Mouse (Mus musculus) hindbrain, embryonic 14.5 days (tissue): ENCODE measurements at regions not wholly inside any gene's neighbourhood (a gene's known extent, or its start where the extent isn't known, plus 50 kb on each side); places are given as distances from the start of the nearest gene placed in this dataset.
A peak's percentile ranks its signal among the peaks of the same experiment; 100 is the strongest.

ENCODE experiments used
- ATAC-seq: fragments of 200-750 bp; cut with Nextera tagmentation; 2 replicates; pipeline ENCODE4 v1.8.0; 2017; ENCODE audit warnings: moderate number of reproducible peaks, mild to moderate bottlenecking, moderate TSS enrichment, moderate library complexity; ENCODE audit not compliant: low FRiP score
- DNase-seq: peaks from one replicate; pipeline ENCODE4 v3.0.0-alpha.2; 2015; ENCODE audit warnings: low spot score
- H3K27ac ChIP-seq: fragments of 300-500 bp; sonication (generic); 2 replicates; pipeline ENCODE4 v1.5.1; 2014; ENCODE audit warnings: mild to moderate bottlenecking, moderate library complexity
- H3K27me3 ChIP-seq: fragments of 300-500 bp; sonication (generic); 2 replicates; pipeline ENCODE4 v1.6.1; 2014; ENCODE audit warnings: mild to moderate bottlenecking, low read length, mixed read lengths; ENCODE audit not compliant: control insufficient read depth, insufficient read depth
- H3K36me3 ChIP-seq: fragments of 300-500 bp; sonication (generic); replicated peaks from 2 replicates; pipeline ENCODE4 v1.6.1; 2014; ENCODE audit not compliant: control insufficient read depth, insufficient read depth
- H3K4me1 ChIP-seq: fragments of 300-500 bp; sonication (generic); replicated peaks from 2 replicates; pipeline ENCODE4 v1.6.1; 2014; ENCODE audit warnings: antibody characterized with exemption, low read length, mixed read lengths; ENCODE audit not compliant: control insufficient read depth, insufficient read depth
- H3K4me2 ChIP-seq: fragments of 300-500 bp; sonication (generic); replicated peaks from 2 replicates; pipeline ENCODE4 v1.6.1; 2014; ENCODE audit warnings: mild to moderate bottlenecking, moderate library complexity
- H3K4me3 ChIP-seq: fragments of 300-500 bp; sonication (generic); replicated peaks from 2 replicates; pipeline ENCODE4 v1.5.1; 2014; ENCODE audit warnings: mild to moderate bottlenecking, low read length
- H3K9ac ChIP-seq: fragments of 300-500 bp; sonication (generic); 2 replicates; pipeline ENCODE4 v1.6.1; 2014
- H3K9me3 ChIP-seq: fragments of 300-500 bp; sonication (generic); 2 replicates; pipeline ENCODE4 v1.6.1; 2016; ENCODE audit warnings: low read length; ENCODE audit not compliant: control insufficient read depth
- WGBS: fragments of 180-500 bp; shearing (Covaris S2); extraction: QIAGEN DNeasy Blood & Tissue Kit; methylation state at CpG from one replicate; pipeline ENCODE4 v1.1.7; 2014; 5-methylcytosine and 5-hydroxymethylcytosine counted together

GRCm38 (mm10) chr6:75805223-75805622, 692.4 kb downstream of the Gm9008 start:
- no peaks in the 10 kb centered on the region for H3K27me3 ChIP-seq
- no peaks in the 10 kb centered on the region for H3K9me3 ChIP-seq
- 57% methylated on average over 4 of the region's 4 CpGs for WGBS
- H3K9ac ChIP-seq: no peak overlapping the region
- no peak overlapping the region for H3K4me3 ChIP-seq
- H3K4me1 ChIP-seq: 0 out of 2 replicates have a peak, but pooled peaks cover 1% of the 10 kb centered on the region
- no peak for DNase-seq
- H3K36me3 ChIP-seq: no peaks in the 10 kb centered on the region
- H3K4me2 ChIP-seq: no peak overlapping the region
- H3K27ac ChIP-seq: no peak overlapping the region
- ATAC-seq: no peak

- Histone ChIP-seq H3K36me3 (no peaks in the 10 kb centered on the region), H3K27ac (0 out of 2 replicates have a peak overlapping the region, but pooled peaks have one; percentile 16), H3K9ac (no peak overlapping the region), H3K27me3 (no peaks in the 10 kb centered on the region), H3K4me2 (no peak overlapping the region), H3K4me1 (peaks cover 5% of the 10 kb centered on the region; the same call in 1 of the 2 replicates), H3K4me3 (no peak overlapping the region), H3K9me3 (no peaks in the 10 kb centered on the region)
- DNase-seq (no peak), ATAC-seq (no peak)
- WGBS: 59% methylated on average over 3 of the region's 3 CpGs
Measured at GRCm38 (mm10) chr6:75799993-75800392, 697.6 kb downstream of the Gm9008 start.

GRCm38 (mm10) chr6:75799546-75799945, 698.0 kb downstream of the Gm9008 start:
- Histone ChIP-seq H3K27ac (peak overlapping the region; percentile 43; the same call in 1 of the 2 replicates), H3K9ac (no peak overlapping the region), H3K4me3 (no peak overlapping the region), H3K4me2 (no peak overlapping the region), H3K27me3 (no peaks in the 10 kb centered on the region), H3K9me3 (no peaks in the 10 kb centered on the region), H3K36me3 (no peaks in the 10 kb centered on the region), H3K4me1 (peaks cover 5% of the 10 kb centered on the region; the same call in 1 of the 2 replicates)
- ATAC-seq (peak; percentile 43; the same call in 1 of the 2 replicates), DNase-seq (peak; percentile 26)
- 43% methylated on average over 2 of the region's 2 CpGs for WGBS

GRCm38 (mm10) chr6:75782680-75783079, 714.9 kb downstream of the Gm9008 start:
- H3K4me2 ChIP-seq: no peak overlapping the region

GRCm38 (mm10) chr6:75763041-75763440, 734.5 kb downstream of the Gm9008 start:
- Histone ChIP-seq H3K4me2 (no peak overlapping the region), H3K9me3 (no peaks in the 10 kb centered on the region)
- ATAC-seq: no peak

More at GRCm38 (mm10) chr6:75782680-75783079, 714.9 kb downstream of the Gm9008 start:
- Histone ChIP-seq H3K9ac (no peak overlapping the region), H3K27me3 (no peaks in the 10 kb centered on the region), H3K36me3 (no peaks in the 10 kb centered on the region), H3K27ac (no peak overlapping the region), H3K9me3 (no peaks in the 10 kb centered on the region), H3K4me1 (no peaks in the 10 kb centered on the region), H3K4me3 (no peak overlapping the region)
- 65% methylated on average over 20 of the region's 20 CpGs for WGBS
- ATAC-seq: no peak
- no peak for DNase-seq

GRCm38 (mm10) chr6:75756184-75756583, 741.4 kb downstream of the Gm9008 start:
- ATAC-seq: no peak
- 65% methylated on average over 2 of the region's 2 CpGs for WGBS

More at GRCm38 (mm10) chr6:75763041-75763440, 734.5 kb downstream of the Gm9008 start:
- DNase-seq: no peak
- Histone ChIP-seq H3K27me3 (no peaks in the 10 kb centered on the region), H3K27ac (no peak overlapping the region), H3K4me1 (no peaks in the 10 kb centered on the region), H3K9ac (no peak overlapping the region), H3K4me3 (no peak overlapping the region), H3K36me3 (no peaks in the 10 kb centered on the region)
- WGBS: 85% methylated on average over 4 of the region's 4 CpGs

More at GRCm38 (mm10) chr6:75756184-75756583, 741.4 kb downstream of the Gm9008 start:
- Histone ChIP-seq H3K4me2 (no peak overlapping the region), H3K27ac (no peak overlapping the region), H3K27me3 (no peaks in the 10 kb centered on the region), H3K9ac (no peak overlapping the region), H3K36me3 (no peaks in the 10 kb centered on the region), H3K9me3 (no peaks in the 10 kb centered on the region; the same call in 1 of the 2 replicates), H3K4me3 (no peak overlapping the region), H3K4me1 (no peaks in the 10 kb centered on the region)
- DNase-seq: no peak
